8 mouse cellular contexts compared by ENCODE assay signal in the genomic region with DNA sequence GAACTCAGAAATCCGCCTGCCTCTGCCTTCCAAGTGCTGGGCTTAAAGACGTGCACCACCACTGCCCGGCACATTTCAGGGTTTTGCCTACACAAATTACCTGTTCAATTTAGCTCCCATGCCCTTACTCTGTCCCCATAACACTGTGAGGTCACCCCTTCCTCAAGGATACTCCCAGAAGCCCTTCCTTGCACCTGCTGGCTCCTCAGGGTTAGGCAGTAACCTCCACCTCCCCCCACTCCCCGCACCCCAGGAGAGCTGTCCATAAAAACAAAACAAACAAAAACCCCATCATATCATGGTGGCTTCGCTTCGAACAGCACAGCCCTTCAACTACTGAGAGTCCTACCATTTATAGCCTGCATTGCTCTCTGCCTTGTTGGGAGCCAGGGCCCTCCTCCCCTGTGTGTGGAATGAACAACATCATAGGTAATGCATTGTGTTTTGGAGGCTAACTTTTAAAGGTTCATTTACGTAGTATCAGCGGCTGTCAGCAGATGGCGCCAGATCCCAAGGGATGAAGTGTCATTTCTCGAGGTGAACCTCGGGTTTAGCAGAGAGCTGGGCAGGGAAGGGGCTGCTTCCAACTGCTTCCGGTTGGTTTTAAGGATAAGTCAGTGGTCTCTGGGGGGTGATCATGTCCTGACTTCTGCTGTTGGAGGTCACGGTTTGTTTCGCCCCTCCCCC. TPM values are rescaled to one million over a fixed set of nuclear protein-coding genes. Genes with fewer than 3 reads are reported as not detected.
DNase-seq lines count a peak whose midpoint lies in the region; ATAC-seq and TF ChIP-seq lines count a peak whose summit lies in the region.

No protein-coding gene starts in this region.

- H3K4me1 ChIP-seq in ES-E14 (ENCODE audit: control insufficient read depth in 2 of 2, insufficient read depth in 2 of 2, low read length in 2 of 2, poor library complexity in 1 of 2): peaks cover 0 to 9% of the 10 kb centered on the region in 2 experiments; a peak in 2 of 4 replicates
- H3K4me1 ChIP-seq in forebrain, embryonic 11.5 days (replicated peaks; ENCODE audit: control insufficient read depth, insufficient read depth, low read length): no peaks in the 10 kb centered on the region; the same call in 1 of the 2 replicates
- H3K4me1 ChIP-seq in heart, postnatal 0 days (ENCODE audit: control insufficient read depth, insufficient read depth): no peaks in the 10 kb centered on the region
- H3K4me1 ChIP-seq in lung, embryonic 14.5 days (ENCODE audit: insufficient read depth): no peaks in the 10 kb centered on the region
- no peaks in the 10 kb centered on the region for H3K4me1 ChIP-seq in thymus, adult 2 months (replicated peaks; ENCODE audit: control insufficient read depth, insufficient read depth, low read length)

- TF ChIP-seq EP300 in heart, postnatal 0 days (IDR thresholded peaks at IDR 0.05; ENCODE audit: low read depth): no peak

- H3K9ac ChIP-seq in ES-E14 (ENCODE audit: insufficient read depth, low read depth, low read length, poor library complexity, severe bottlenecking): no peak overlapping the region
- H3K9ac ChIP-seq in forebrain, embryonic 11.5 days (ENCODE audit: low read length): no peak overlapping the region
- H3K9ac ChIP-seq in heart, postnatal 0 days (replicated peaks; ENCODE audit: low read depth, low read length): no peak overlapping the region
- H3K9ac ChIP-seq in lung, embryonic 14.5 days: no peak overlapping the region

- ATAC-seq in forebrain, embryonic 11.5 days (replicated peaks; ENCODE audit: low FRiP score): peak; percentile 64
- no peak for ATAC-seq in heart, postnatal 0 days (ENCODE audit: insufficient read depth, low read depth)
- ATAC-seq in lung, embryonic 14.5 days (ENCODE audit: insufficient read depth): peak; percentile 54
- ATAC-seq in neutrophil, adult 5-6 weeks (ENCODE audit: extremely low read depth, insufficient number of reproducible peaks, low FRiP score, poor library complexity, severe bottlenecking): peak; percentile 71

- in situ Hi-C loops in ES-E14 (cut with MboI; ENCODE audit: low sequenced_read_pairs in 2 of 2, unreplicated experiment in 2 of 2): no loop called here

- TF ChIP-seq CTCF in heart, postnatal 0 days (IDR thresholded peaks at IDR 0.05; ENCODE audit: low read depth): peak; percentile 86
- peak; percentile 93 for TF ChIP-seq CTCF in lung, embryonic 14.5 days (IDR thresholded peaks at IDR 0.05; ENCODE audit: low read depth)
- TF ChIP-seq CTCF in thymus, adult 2 months (IDR thresholded peaks at IDR 0.05; ENCODE audit: borderline replicate concordance, control insufficient read depth, extremely low read depth, insufficient read depth, low read length, poor library complexity): 0 out of 2 replicates have a peak, but pooled peaks have one; percentile 30

- no peaks in the 10 kb centered on the region for H3K36me3 ChIP-seq in ES-E14 (ENCODE audit: control insufficient read depth, insufficient read depth, low read length, poor library complexity, severe bottlenecking)
- no peaks in the 10 kb centered on the region for H3K36me3 ChIP-seq in forebrain, embryonic 11.5 days (ENCODE audit: control insufficient read depth, insufficient read depth, low read length)
- H3K36me3 ChIP-seq in heart, postnatal 0 days (replicated peaks; ENCODE audit: control insufficient read depth, insufficient read depth, low read length): no peaks in the 10 kb centered on the region
- no peaks in the 10 kb centered on the region for H3K36me3 ChIP-seq in lung, embryonic 14.5 days (ENCODE audit: insufficient read depth)
- no peaks in the 10 kb centered on the region for H3K36me3 ChIP-seq in thymus, adult 2 months (ENCODE audit: control insufficient read depth, insufficient read depth, low read length)

- H3K9me3 ChIP-seq in ES-E14 (ENCODE audit: control insufficient read depth, insufficient read depth, low read depth, low read length): no peaks in the 10 kb centered on the region
- no peaks in the 10 kb centered on the region for H3K9me3 ChIP-seq in forebrain, embryonic 11.5 days (ENCODE audit: control insufficient read depth, low read length)
- no peaks in the 10 kb centered on the region for H3K9me3 ChIP-seq in heart, postnatal 0 days (replicated peaks; ENCODE audit: control insufficient read depth, low read length)
- no peaks in the 10 kb centered on the region for H3K9me3 ChIP-seq in lung, embryonic 14.5 days (ENCODE audit: low read depth, low read length)

- no peak overlapping the region for H3K27ac ChIP-seq in ES-E14 (ENCODE audit: insufficient read depth, low read depth, low read length, poor library complexity, severe bottlenecking)
- H3K27ac ChIP-seq in forebrain, embryonic 11.5 days (ENCODE audit: low read depth, low read length): no peak overlapping the region
- no peak overlapping the region for H3K27ac ChIP-seq in heart, postnatal 0 days (ENCODE audit: low read depth)
- no peak overlapping the region for H3K27ac ChIP-seq in lung, embryonic 14.5 days (ENCODE audit: low read depth)
- H3K27ac ChIP-seq in thymus, adult 2 months (ENCODE audit: control insufficient read depth, insufficient read depth, low read length): no peak overlapping the region

- H3K4me2 ChIP-seq in forebrain, embryonic 11.5 days (ENCODE audit: low read depth, low read length, severe bottlenecking): peak overlapping the region; percentile 26; the same call in 1 of the 2 replicates
- H3K4me2 ChIP-seq in heart, postnatal 0 days (ENCODE audit: low read depth, low read length): no peak overlapping the region
- peak overlapping the region; percentile 40; the same call in 1 of the 2 replicates for H3K4me2 ChIP-seq in lung, embryonic 14.5 days

- no peaks in the 10 kb centered on the region for H3K27me3 ChIP-seq in forebrain, embryonic 11.5 days (ENCODE audit: control insufficient read depth, insufficient read depth, low read length)
- H3K27me3 ChIP-seq in heart, postnatal 0 days (ENCODE audit: control insufficient read depth, insufficient read depth, low read length): no peaks in the 10 kb centered on the region
- H3K27me3 ChIP-seq in lung, embryonic 14.5 days (ENCODE audit: insufficient read depth, low read length): no peaks in the 10 kb centered on the region
- no peaks in the 10 kb centered on the region for H3K27me3 ChIP-seq in thymus, adult 2 months (ENCODE audit: control insufficient read depth, insufficient read depth, low read length)

- no peak for TF ChIP-seq POLR2A in thymus, adult 2 months (IDR thresholded peaks at IDR 0.05; ENCODE audit: control insufficient read depth, extremely low read depth, insufficient read depth, low read length, poor library complexity)

- peak; percentile 83 for DNase-seq in ES-E14 (ENCODE audit: low read depth, low spot score)
- DNase-seq in c-Kit-positive CD71-positive TER-119-positive erythroid progenitor cells, embryonic 14.5 days (ENCODE audit: low spot score): peak; percentile 66
- peak; percentile 89 for DNase-seq in forebrain, embryonic 11.5 days (ENCODE audit: low spot score)
- peak; percentile 42 for DNase-seq in heart, postnatal 0 days (ENCODE audit: low spot score)
- DNase-seq in kidney, postnatal 36 days: peak; percentile 63 to 92
- peak; percentile 95 for DNase-seq in lung, embryonic 14.5 days
- DNase-seq in thymus, adult 2 months: peak; percentile 70

- no peak overlapping the region for H3K4me3 ChIP-seq in ES-E14 (ENCODE audit: insufficient read depth in 1 of 2, low read depth in 1 of 2, low read length in 2 of 2, poor library complexity in 1 of 2, severe bottlenecking in 1 of 2)
- H3K4me3 ChIP-seq in forebrain, embryonic 11.5 days (ENCODE audit: low read depth, low read length): no peak overlapping the region
- no peak overlapping the region for H3K4me3 ChIP-seq in heart, postnatal 0 days (ENCODE audit: low read depth, low read length)
- H3K4me3 ChIP-seq in lung, embryonic 14.5 days (ENCODE audit: low read depth, low read length): no peak overlapping the region
- H3K4me3 ChIP-seq in thymus, adult 2 months (ENCODE audit: control insufficient read depth, insufficient read depth, low read length): no peak overlapping the region

- WGBS in forebrain, embryonic 11.5 days: 27% methylated on average over 14 of the region's 14 CpGs
- 22% methylated on average over 14 of the region's 14 CpGs for WGBS in heart, postnatal 0 days
- WGBS in lung, embryonic 14.5 days: 23% methylated on average over 14 of the region's 14 CpGs
- 32% methylated on average over 14 of the region's 14 CpGs for WGBS in thymus, adult 2 months

TF ChIP-seq in ES-E14, 5 proteins besides CTCF, POLR2A, EP300 and RAD21:
- no peak for TF ChIP-seq HCFC1 (IDR thresholded peaks at IDR 0.05; ENCODE audit: borderline replicate concordance, insufficient read depth, low read length)
- no peak for TF ChIP-seq MAFK (IDR thresholded peaks at IDR 0.05; ENCODE audit: insufficient read depth, low read depth, low read length)
- TF ChIP-seq ZC3H11A (IDR thresholded peaks at IDR 0.05; ENCODE audit: borderline replicate concordance, low read depth, low read length): peak; percentile 85; the same call in 1 of the 2 replicates

RNA-seq across cellular contexts. Expression of a gene that starts 42.8 kb away (rescaled TPM):
- total RNA-seq in ES-E14 (2012; rRNA removed): 72.3 and 80.4 TPM in 2 replicates
- 117 and 125 TPM in 2 replicates for polyA plus RNA-seq in forebrain, embryonic 11.5 days (2014; fragmentation: Nextera tagmentation; extraction: Ambion mirVana)
- 41.8 and 52.4 TPM in 2 replicates for total RNA-seq in heart, postnatal 0 days (2014; rRNA removed; ENCODE audit: low replicate concordance)
- polyA plus RNA-seq in heart, postnatal 0 days (2015; fragmentation: Nextera tagmentation; extraction: Ambion mirVana): 57.4 and 57.6 TPM in 2 replicates
- 124 and 130 TPM in 2 replicates for polyA plus RNA-seq in lung, embryonic 14.5 days (2014; fragmentation: Nextera tagmentation; extraction: Ambion mirVana)
- 52.6 and 60.8 TPM in 2 replicates for total RNA-seq in neutrophil, adult 5-6 weeks (2017)
- polyA plus RNA-seq in thymus, adult 2 months (2012; rRNA removed): 85.9 and 108 TPM in 2 replicates

RNA-seq across cellular contexts. Expression of a gene that starts 58.0 kb away (rescaled TPM):
- total RNA-seq in ES-E14 (2012; rRNA removed): 16.1 and 17.9 TPM in 2 replicates
- polyA plus RNA-seq in forebrain, embryonic 11.5 days (2014; fragmentation: Nextera tagmentation; extraction: Ambion mirVana): 21.6 and 25.0 TPM in 2 replicates
- total RNA-seq in heart, postnatal 0 days (2014; rRNA removed; ENCODE audit: low replicate concordance): 4.2 and 4.3 TPM in 2 replicates
- 21.2 and 26.6 TPM in 2 replicates for polyA plus RNA-seq in heart, postnatal 0 days (2015; fragmentation: Nextera tagmentation; extraction: Ambion mirVana)
- polyA plus RNA-seq in lung, embryonic 14.5 days (2014; fragmentation: Nextera tagmentation; extraction: Ambion mirVana): 19.8 and 21.8 TPM in 2 replicates
- 23.0 and 24.1 TPM in 2 replicates for total RNA-seq in neutrophil, adult 5-6 weeks (2017)
- polyA plus RNA-seq in thymus, adult 2 months (2012; rRNA removed): 10.7 and 13.0 TPM in 2 replicates

Comparison
In these comparisons a context has a peak if more than half of its experiments do, and no peak if none do; other contexts are left out.
1. DNase-seq: peak in every context shown above with its lines; median percentile 95 in lung, embryonic 14.5 days; 89 in forebrain, embryonic 11.5 days; 83 in ES-E14; 78 in kidney, postnatal 36 days; 70 in thymus, adult 2 months; 66 in c-Kit-positive CD71-positive TER-119-positive erythroid progenitor cells, embryonic 14.5 days; 42 in heart, postnatal 0 days.
2. CTCF ChIP-seq: peak in every context shown above with its lines; median percentile 93 in lung, embryonic 14.5 days; 86 in heart, postnatal 0 days; 30 in thymus, adult 2 months.